Mouse (Mus musculus) embryo, embryonic 11.5 days (tissue): ENCODE data around the gene Gm20458.

Experiments used
- DNase-seq: peaks from one replicate; pipeline ENCODE4 v3.0.0-alpha.2; 2012; ENCODE audit warnings: low read depth, low spot score

Gene Gm20458

DNA sequence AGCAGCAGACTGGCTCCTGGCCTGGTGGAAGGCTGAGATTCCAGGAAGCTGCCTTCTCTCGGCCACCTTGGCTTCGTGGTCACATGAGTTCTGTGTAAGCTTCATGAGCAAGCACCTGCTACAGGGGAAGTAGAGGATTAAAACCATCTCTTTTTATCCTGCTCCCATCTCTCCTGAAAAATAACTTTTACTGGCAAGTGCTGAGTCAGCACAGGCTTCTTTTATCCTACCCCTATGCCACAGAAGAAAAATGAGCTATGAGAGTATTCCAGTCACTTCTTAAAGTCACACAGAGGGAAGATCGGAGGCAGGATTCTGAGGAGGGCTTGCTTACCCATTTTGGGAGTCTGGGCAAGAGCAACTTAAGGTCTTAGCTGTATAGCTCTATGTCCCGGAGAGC lies 76.2 kb downstream of the Gm20458 start:
- DNase-seq = no peak
